Comparison of ENCODE assay signal across 12 mouse cellular contexts in genomic region chr4:135236658-135237057, GRCm38 (mm10).
"Had no signal": no experiment of that assay in that cellular context is flagged by ENCODE, and none has a peak within 500 bp of the region (broad histone marks: within the 10 kb centered on the region; RNA-seq: fewer than 3 reads in every experiment).

No protein-coding gene starts in this region.

- H3K4me3 ChIP-seq: liver, embryonic 15.5 days; midbrain, embryonic 12.5 days; neural tube, embryonic 15.5 days had no signal

- H3K9me3 ChIP-seq: liver, embryonic 15.5 days; midbrain, embryonic 12.5 days; neural tube, embryonic 15.5 days had no signal

- H3K36me3 ChIP-seq: neural tube, embryonic 15.5 days had no signal

- DNase-seq: kidney, postnatal 36 days; lung, adult 2 months; lung, postnatal 36 days; right cerebral cortex, adult 18-20 months; right cerebral cortex, postnatal 25 days; thymus, postnatal 4 days had no signal

- ATAC-seq: lung, postnatal 0 days had no signal

- H3K4me2 ChIP-seq: liver, embryonic 11.5 days; liver, embryonic 15.5 days; midbrain, embryonic 12.5 days; neural tube, embryonic 15.5 days had no signal

- H3K27ac ChIP-seq: kidney, postnatal 0 days; liver, embryonic 15.5 days; midbrain, embryonic 12.5 days; neural tube, embryonic 15.5 days had no signal

- H3K9ac ChIP-seq: liver, embryonic 15.5 days; midbrain, embryonic 12.5 days; neural tube, embryonic 15.5 days had no signal

- H3K27me3 ChIP-seq: liver, embryonic 15.5 days; midbrain, embryonic 12.5 days; neural tube, embryonic 15.5 days had no signal
